Mouse (Mus musculus) liver, postnatal 0 days (tissue): ENCODE measurements at regions not wholly inside any gene's neighbourhood (a gene's known extent, or its start where the extent isn't known, plus 50 kb on each side); places are given as distances from the start of the nearest gene placed in this dataset.

Experiments
- ATAC-seq: fragments of 200-750 bp; cut with Nextera tagmentation; 2 replicates; pipeline ENCODE4 v1.8.0; 2017; ENCODE audit warnings: mild to moderate bottlenecking, moderate library complexity
- DNase-seq: peaks from one replicate; pipeline ENCODE4 v3.0.0-alpha.2; 2016
- H3K27ac ChIP-seq: fragments of 300-500 bp; sonication (generic); 2 replicates; pipeline ENCODE4 v1.5.1; 2014; ENCODE audit warnings: antibody characterized with exemption, moderate library complexity, mild to moderate bottlenecking, low read depth
- H3K27me3 ChIP-seq: fragments of 300-500 bp; sonication (generic); 2 replicates; pipeline ENCODE4 v1.6.1; 2014; ENCODE audit warnings: low read length, control low read depth, mixed read lengths; ENCODE audit not compliant: insufficient read depth
- H3K36me3 ChIP-seq: fragments of 300-500 bp; sonication (generic); replicated peaks from 2 replicates; pipeline ENCODE4 v1.6.1; 2014; ENCODE audit warnings: mild to moderate bottlenecking, control low read depth, low read length, moderate library complexity, mixed read lengths; ENCODE audit not compliant: insufficient read depth
- H3K4me1 ChIP-seq: fragments of 300-500 bp; sonication (generic); 2 replicates; pipeline ENCODE4 v1.6.1; 2014; ENCODE audit warnings: antibody characterized with exemption, mild to moderate bottlenecking, control low read depth; ENCODE audit not compliant: insufficient read depth
- H3K4me2 ChIP-seq: fragments of 300-500 bp; sonication (generic); 2 replicates; pipeline ENCODE4 v1.6.1; 2014; ENCODE audit warnings: low read depth, mild to moderate bottlenecking, low read length, moderate library complexity, mixed read lengths
- H3K4me3 ChIP-seq: fragments of 300-500 bp; sonication (generic); 2 replicates; pipeline ENCODE4 v1.5.1; 2014; ENCODE audit warnings: low read depth, low read length
- H3K9ac ChIP-seq: fragments of 300-500 bp; sonication (generic); replicated peaks from 2 replicates; pipeline ENCODE4 v1.6.1; 2014; ENCODE audit warnings: mild to moderate bottlenecking, moderate library complexity
- H3K9me3 ChIP-seq: fragments of 300-500 bp; sonication (generic); 2 replicates; pipeline ENCODE4 v1.6.1; 2016; ENCODE audit warnings: mild to moderate bottlenecking, control low read depth, low read length, mixed read lengths
- CTCF ChIP-seq: sonication (generic); IDR thresholded peaks from 2 replicates; pipeline ENCODE4 v1.5.1; 2016; ENCODE audit warnings: antibody characterized with exemption, low read depth
- EP300 ChIP-seq: IDR thresholded peaks from 2 replicates; pipeline ENCODE4 v1.6.1; 2016; ENCODE audit warnings: antibody characterized with exemption, low read depth, mild to moderate bottlenecking
- WGBS: fragments of 180-500 bp; shearing (Covaris S2); extraction: QIAGEN DNeasy Blood & Tissue Kit; methylation state at CpG from one replicate; pipeline ENCODE4 v1.1.7; 2014; ENCODE audit not compliant: insufficient replicate concordance; 5-methylcytosine and 5-hydroxymethylcytosine counted together

DNA sequence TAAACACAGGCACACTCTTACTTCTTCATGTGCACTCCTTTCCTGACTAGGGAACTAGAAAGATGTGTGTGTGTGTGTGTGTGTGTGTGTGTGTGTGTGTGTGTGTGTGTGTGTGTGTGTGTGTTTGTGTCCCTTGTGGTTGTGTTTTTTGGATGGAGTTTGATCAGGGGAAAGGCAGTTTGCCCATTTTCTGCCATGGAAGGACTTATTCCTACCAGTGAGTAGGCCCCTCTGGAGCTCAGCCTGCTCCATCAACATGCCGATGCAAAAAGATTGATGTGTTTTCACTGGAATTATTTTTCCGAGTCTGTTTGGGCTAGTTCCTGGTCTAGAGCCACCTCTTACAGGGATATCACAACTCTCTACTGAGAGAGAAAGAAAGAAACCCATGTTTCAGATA, 120.6 kb downstream of the Qpct start:
- DNase-seq (no peak), ATAC-seq (no peak)
- Histone ChIP-seq H3K4me3 (no peak overlapping the region), H3K36me3 (no peaks in the 10 kb centered on the region), H3K4me1 (no peaks in the 10 kb centered on the region), H3K27ac (no peak overlapping the region), H3K4me2 (no peak overlapping the region), H3K9ac (no peak overlapping the region), H3K27me3 (no peaks in the 10 kb centered on the region), H3K9me3 (no peaks in the 10 kb centered on the region)
- TF ChIP-seq CTCF, result no peak
- no peak for TF ChIP-seq EP300
- WGBS, result 75% methylated on average over 2 of the region's 2 CpGs

DNA sequence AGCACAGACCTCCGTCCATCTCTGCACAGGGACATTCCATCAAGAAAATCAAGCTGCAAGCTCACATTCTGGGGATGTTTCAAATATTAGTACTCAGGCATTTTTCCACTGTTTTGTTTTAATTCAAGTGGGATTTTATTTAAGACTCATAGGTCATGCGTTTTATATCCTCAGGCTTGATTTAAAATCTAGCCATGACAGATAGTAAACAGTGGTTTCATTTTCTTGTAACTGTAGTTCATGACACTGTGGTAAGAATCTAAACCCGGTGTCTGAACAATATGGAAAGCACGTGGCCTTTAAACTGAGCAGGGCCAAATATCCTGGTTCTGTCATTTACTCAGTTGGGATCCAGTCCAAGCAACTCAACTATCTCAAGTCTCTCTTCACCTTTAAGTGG, 119.0 kb downstream of the Qpct start:
- Histone ChIP-seq H3K27me3 (no peaks in the 10 kb centered on the region), H3K36me3 (no peaks in the 10 kb centered on the region), H3K4me2 (no peak overlapping the region), H3K27ac (no peak overlapping the region), H3K4me1 (no peaks in the 10 kb centered on the region), H3K9me3 (no peaks in the 10 kb centered on the region), H3K9ac (no peak overlapping the region), H3K4me3 (no peak overlapping the region)
- WGBS, result 82% methylated on average over 4 of the region's 4 CpGs
- DNase-seq (no peak), ATAC-seq (no peak)
- TF ChIP-seq EP300 (no peak), CTCF (no peak)

DNA sequence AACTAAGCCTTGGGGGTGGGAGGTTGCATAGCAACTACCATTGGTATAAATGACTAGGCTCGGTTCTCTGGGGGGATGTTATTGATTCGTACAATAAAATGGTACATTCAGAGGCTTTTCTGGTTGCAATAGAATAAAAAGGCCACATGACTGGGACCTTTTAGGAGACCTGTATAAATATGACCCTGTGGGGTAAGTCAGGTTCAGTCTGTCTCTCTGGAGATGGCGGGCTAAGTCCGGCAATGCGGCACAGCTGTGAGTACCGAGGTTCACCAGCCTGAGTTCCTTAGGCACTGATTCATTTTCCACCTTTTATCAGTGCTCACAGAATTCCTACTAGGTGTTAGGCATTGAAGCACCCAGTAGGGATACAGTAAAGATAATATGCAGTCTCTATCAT, 115.5 kb downstream of the Qpct start:
- DNase-seq (no peak), ATAC-seq (no peak)
- H3K9me3 ChIP-seq, result no peaks in the 10 kb centered on the region
- TF ChIP-seq EP300, result no peak
- TF ChIP-seq CTCF, result no peak
- no peak overlapping the region for H3K9ac ChIP-seq
- H3K36me3 ChIP-seq, result no peaks in the 10 kb centered on the region
- H3K27me3 ChIP-seq, result no peaks in the 10 kb centered on the region
- no peaks in the 10 kb centered on the region for H3K4me1 ChIP-seq
- no peak overlapping the region for H3K4me2 ChIP-seq
- WGBS, result 82% methylated on average over 6 of the region's 6 CpGs
- no peak overlapping the region for H3K4me3 ChIP-seq
- no peak overlapping the region for H3K27ac ChIP-seq

DNA sequence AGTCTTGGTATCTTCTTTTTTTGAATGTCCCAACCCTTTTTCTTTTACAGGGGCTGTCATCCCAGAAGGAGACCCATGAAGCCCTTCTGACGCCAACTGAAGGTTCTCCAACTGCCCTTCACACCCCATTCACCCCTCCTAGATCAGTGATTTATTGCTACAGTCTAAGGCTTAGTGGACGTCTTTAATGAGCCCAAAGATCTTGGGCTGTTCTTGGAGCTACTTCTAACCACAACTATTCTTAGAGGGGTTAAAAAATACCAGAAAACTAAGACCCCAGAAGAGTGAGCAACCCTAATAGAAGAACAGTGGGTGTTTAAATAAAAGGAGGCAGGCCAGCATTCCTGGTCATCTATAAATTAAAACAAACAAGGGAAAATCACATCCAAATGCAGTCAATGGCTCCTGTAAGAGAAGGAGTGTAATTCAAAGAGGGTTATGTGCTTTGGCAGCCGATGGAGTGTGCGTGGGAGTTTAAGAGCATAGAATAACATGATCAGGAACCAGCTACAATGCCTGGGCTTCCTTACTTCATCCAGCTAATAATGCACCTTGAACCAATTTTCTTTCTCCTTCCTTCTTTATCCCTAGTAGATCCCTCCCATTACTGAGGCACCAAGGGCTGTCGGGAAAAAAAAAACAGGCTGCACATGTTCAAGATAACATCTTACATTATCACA, 113.3 kb downstream of the Qpct start:
- Histone ChIP-seq H3K36me3 (no peaks in the 10 kb centered on the region), H3K27ac (no peak overlapping the region), H3K27me3 (no peaks in the 10 kb centered on the region), H3K4me3 (no peak overlapping the region), H3K4me1 (no peaks in the 10 kb centered on the region), H3K4me2 (no peak overlapping the region), H3K9me3 (no peaks in the 10 kb centered on the region), H3K9ac (no peak overlapping the region)
- 64% methylated on average over 5 of the region's 5 CpGs for WGBS
- no peak for TF ChIP-seq EP300
- no peak for TF ChIP-seq CTCF
- no peak for DNase-seq
- ATAC-seq, result no peak

DNA sequence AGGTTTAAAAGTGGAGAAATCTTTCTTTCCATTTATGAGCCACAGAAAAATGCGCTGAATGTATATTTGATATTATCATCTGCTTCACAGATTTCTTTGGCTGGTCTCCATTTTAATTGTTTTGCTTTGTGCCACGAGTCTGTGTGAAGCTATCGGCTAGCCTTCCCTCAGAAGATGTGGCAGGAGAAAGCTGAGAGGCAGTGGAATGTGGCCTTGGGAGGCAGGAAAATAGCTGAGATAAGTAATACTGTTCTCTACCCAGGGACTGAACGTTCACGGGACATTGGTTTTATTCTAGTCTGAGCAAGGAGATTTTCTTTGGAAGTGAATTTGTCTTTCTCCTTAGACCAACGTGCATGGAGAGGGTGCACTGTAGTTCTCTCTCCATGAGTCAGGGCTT, 112.3 kb downstream of the Qpct start:
- Histone ChIP-seq H3K4me3 (no peak overlapping the region), H3K27ac (no peak overlapping the region), H3K36me3 (no peaks in the 10 kb centered on the region), H3K27me3 (no peaks in the 10 kb centered on the region), H3K9me3 (no peaks in the 10 kb centered on the region), H3K9ac (no peak overlapping the region), H3K4me2 (no peak overlapping the region), H3K4me1 (no peaks in the 10 kb centered on the region)
- no peak for TF ChIP-seq EP300
- TF ChIP-seq CTCF, result no peak
- ATAC-seq (no peak), DNase-seq (no peak)
- WGBS, result 69% methylated on average over 6 of the region's 6 CpGs

DNA sequence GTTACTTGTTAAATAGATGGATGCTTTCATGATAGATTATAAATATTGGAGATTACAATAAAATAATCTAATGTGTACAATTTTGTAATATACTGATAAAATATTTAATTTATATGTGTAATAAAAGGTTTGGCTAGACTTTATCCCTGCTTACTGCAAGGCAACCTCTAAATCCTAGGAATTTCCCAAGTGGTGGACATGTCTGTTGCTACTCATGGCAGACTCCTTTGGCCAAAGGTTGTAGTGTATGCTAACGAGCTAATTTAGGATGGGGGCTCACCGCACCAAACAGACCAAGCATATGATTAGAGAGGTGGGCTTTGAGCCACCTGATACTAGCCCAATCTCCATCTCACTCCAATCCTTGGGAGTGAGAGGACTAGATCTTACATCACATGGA, 102.4 kb downstream of the Qpct start:
- 74% methylated on average over 2 of the region's 2 CpGs for WGBS

DNA sequence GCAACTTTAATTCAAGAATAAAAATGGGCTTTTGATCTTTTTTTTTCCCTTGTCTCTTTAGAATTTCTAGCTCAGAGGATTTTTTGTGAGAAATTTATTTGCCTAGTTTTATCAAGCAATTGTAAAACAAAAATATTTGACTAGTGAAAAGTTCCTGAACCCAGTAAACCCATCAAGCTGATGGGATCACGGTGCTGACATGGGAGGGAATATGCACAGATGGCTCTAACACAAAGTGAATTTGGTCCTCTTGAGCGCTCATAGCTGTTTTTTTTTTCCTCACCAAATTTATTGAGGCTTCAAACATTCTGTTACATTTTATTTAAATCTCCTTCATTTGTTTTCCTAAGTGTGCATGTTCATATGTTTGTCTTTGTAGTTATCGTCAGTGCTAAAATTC, 101.1 kb downstream of the Qpct start:
- ATAC-seq (no peak), DNase-seq (no peak)
- H3K4me2 ChIP-seq, result no peak overlapping the region
- 80% methylated on average over 3 of the region's 3 CpGs for WGBS
- H3K9me3 ChIP-seq, result no peaks in the 10 kb centered on the region
- H3K36me3 ChIP-seq, result no peaks in the 10 kb centered on the region
- no peak overlapping the region for H3K27ac ChIP-seq
- no peaks in the 10 kb centered on the region for H3K4me1 ChIP-seq
- TF ChIP-seq CTCF, result no peak
- no peak for TF ChIP-seq EP300
- H3K4me3 ChIP-seq, result no peak overlapping the region
- H3K27me3 ChIP-seq, result no peaks in the 10 kb centered on the region
- no peak overlapping the region for H3K9ac ChIP-seq

More for the DNA sequence above, 102.4 kb downstream of the Qpct start:
- Histone ChIP-seq H3K9ac (no peak overlapping the region), H3K9me3 (no peaks in the 10 kb centered on the region), H3K4me3 (no peak overlapping the region), H3K27ac (no peak overlapping the region), H3K4me2 (no peak overlapping the region), H3K27me3 (no peaks in the 10 kb centered on the region), H3K36me3 (no peaks in the 10 kb centered on the region), H3K4me1 (no peaks in the 10 kb centered on the region)
- ATAC-seq (no peak), DNase-seq (no peak)
- no peak for TF ChIP-seq EP300
- no peak for TF ChIP-seq CTCF
